Mouse (Mus musculus) stomach, embryonic 14.5 days (tissue): ENCODE data around the gene Atg9b. TPM values are rescaled to one million over a fixed set of nuclear protein-coding genes. Genes with fewer than 3 reads are reported as not detected.

Source experiments
- ATAC-seq: fragments of 200-750 bp; cut with Nextera tagmentation; 2 replicates; pipeline ENCODE4 v1.8.0; 2017; ENCODE audit warnings: low read depth, moderate TSS enrichment; ENCODE audit not compliant: insufficient number of reproducible peaks, insufficient read depth, low FRiP score
- H3K27ac ChIP-seq: fragments of 300-500 bp; sonication (generic); 2 replicates; pipeline ENCODE4 v1.5.1; 2014; ENCODE audit warnings: mild to moderate bottlenecking, low read length, moderate library complexity, mixed read lengths
- H3K27me3 ChIP-seq: fragments of 300-500 bp; sonication (generic); 2 replicates; pipeline ENCODE4 v1.6.1; 2014; ENCODE audit warnings: low read length, control low read depth, mixed read lengths; ENCODE audit not compliant: control insufficient read depth, insufficient read depth
- H3K36me3 ChIP-seq: fragments of 300-500 bp; sonication (generic); 2 replicates; pipeline ENCODE4 v1.6.1; 2014; ENCODE audit warnings: mild to moderate bottlenecking, control low read depth, low read length, moderate library complexity, mixed read lengths; ENCODE audit not compliant: control insufficient read depth, insufficient read depth
- H3K4me1 ChIP-seq: fragments of 300-500 bp; sonication (generic); 2 replicates; pipeline ENCODE4 v1.6.1; 2014; ENCODE audit warnings: low read length, control low read depth, mixed read lengths; ENCODE audit not compliant: control insufficient read depth, insufficient read depth
- H3K4me2 ChIP-seq: fragments of 300-500 bp; sonication (generic); replicated peaks from 2 replicates; pipeline ENCODE4 v1.6.1; 2014; ENCODE audit warnings: low read depth, low read length, control low read depth
- H3K4me3 ChIP-seq: fragments of 300-500 bp; sonication (generic); 2 replicates; pipeline ENCODE4 v1.5.1; 2014; ENCODE audit warnings: low read depth, low read length, control low read depth
- H3K9ac ChIP-seq: fragments of 300-500 bp; sonication (generic); replicated peaks from 2 replicates; pipeline ENCODE4 v1.6.1; 2014; ENCODE audit warnings: low read depth, mild to moderate bottlenecking, control low read depth, low read length, moderate library complexity, mixed read lengths
- H3K9me3 ChIP-seq: fragments of 300-500 bp; sonication (generic); 2 replicates; pipeline ENCODE4 v1.6.1; 2016; ENCODE audit warnings: low read depth, low read length, control low read depth; ENCODE audit not compliant: control insufficient read depth
- WGBS: fragments of 180-500 bp; shearing (Covaris S2); extraction: QIAGEN DNeasy Blood & Tissue Kit; methylation state at CpG from one replicate; pipeline ENCODE4 v1.1.7; 2014; 5-methylcytosine and 5-hydroxymethylcytosine counted together
- polyA plus RNA-seq: library from polyadenylated mRNA; unstranded; fragments of >200 nt; fragmentation: Nextera tagmentation; extraction: Ambion mirVana; gene quantifications from 2 replicates; pipeline ENCODE4 v1.2.1, GENCODE M21; 2014

The Atg9b gene
- polyA plus RNA-seq, 1 experiment from 2014 or later = 0.68 TPM

- Histone ChIP-seq H3K4me1 (peaks cover 7% of the 10 kb centered on the region), H3K9ac (no peak overlapping the region), H3K9me3 (no peaks in the 10 kb centered on the region), H3K4me2 (no peak overlapping the region), H3K27ac (no peak overlapping the region), H3K4me3 (no peak overlapping the region), H3K27me3 (no peaks in the 10 kb centered on the region), H3K36me3 (no peaks in the 10 kb centered on the region)
- ATAC-seq = no peak
- 60% methylated on average over 6 of the region's 7 CpGs for WGBS
Measured at GRCm38 (mm10) chr5:24389011-24389657, 2.8 kb downstream of the Atg9b start.

- Histone ChIP-seq H3K9me3 (no peaks in the 10 kb centered on the region), H3K36me3 (no peaks in the 10 kb centered on the region), H3K4me1 (peaks cover 7% of the 10 kb centered on the region), H3K4me3 (peak overlapping the region; percentile 45), H3K9ac (peak overlapping the region; percentile 29; the same call in 1 of the 2 replicates), H3K27ac (no peak overlapping the region), H3K4me2 (peak overlapping the region; percentile 95), H3K27me3 (no peaks in the 10 kb centered on the region)
- 29% methylated on average over 26 of the region's 26 CpGs for WGBS
- ATAC-seq = no peak; the same call in 1 of the 2 replicates
Measured at GRCm38 (mm10) chr5:24388246-24388915, 3.6 kb downstream of the Atg9b start.

- Histone ChIP-seq H3K27me3 (no peaks in the 10 kb centered on the region), H3K4me1 (peaks cover 7% of the 10 kb centered on the region), H3K27ac (no peak overlapping the region), H3K9ac (peak overlapping the region; percentile 29; the same call in 1 of the 2 replicates), H3K4me3 (peak overlapping the region; percentile 45), H3K9me3 (no peaks in the 10 kb centered on the region), H3K36me3 (no peaks in the 10 kb centered on the region), H3K4me2 (peak overlapping the region; percentile 95)
- peak; percentile 31; the same call in 1 of the 2 replicates for ATAC-seq
- WGBS = 1% methylated on average over 68 of the region's 73 CpGs
Measured at GRCm38 (mm10) chr5:24387264-24388241, 4.4 kb downstream of the Atg9b start.

- no peaks in the 10 kb centered on the region for H3K27me3 ChIP-seq
Measured at GRCm38 (mm10) chr5:24385887-24386550, 5.9 kb downstream of the Atg9b start.

GRCm38 (mm10) chr5:24385374-24385773 lies 6.6 kb downstream of the Atg9b start:
- Histone ChIP-seq H3K27me3 (no peaks in the 10 kb centered on the region), H3K36me3 (no peaks in the 10 kb centered on the region), H3K4me2 (no peak overlapping the region), H3K9me3 (no peaks in the 10 kb centered on the region), H3K9ac (no peak overlapping the region), H3K4me1 (peaks cover 7% of the 10 kb centered on the region), H3K4me3 (no peak overlapping the region), H3K27ac (no peak overlapping the region)
- 91% methylated on average over 5 of the region's 5 CpGs for WGBS
- ATAC-seq = no peak

More at GRCm38 (mm10) chr5:24385887-24386550, 5.9 kb downstream of the Atg9b start:
- Histone ChIP-seq H3K4me1 (peaks cover 7% of the 10 kb centered on the region), H3K9me3 (no peaks in the 10 kb centered on the region), H3K4me3 (no peak overlapping the region), H3K9ac (no peak overlapping the region), H3K27ac (no peak overlapping the region), H3K36me3 (no peaks in the 10 kb centered on the region), H3K4me2 (no peak overlapping the region)
- ATAC-seq = no peak
- 81% methylated on average over 10 of the region's 10 CpGs for WGBS

GRCm38 (mm10) chr5:24384407-24384806 lies 7.5 kb downstream of the Atg9b start:
- no peak for ATAC-seq
- Histone ChIP-seq H3K4me3 (no peak overlapping the region), H3K9ac (no peak overlapping the region), H3K4me1 (peaks cover 7% of the 10 kb centered on the region), H3K27ac (no peak overlapping the region), H3K9me3 (no peaks in the 10 kb centered on the region), H3K36me3 (no peaks in the 10 kb centered on the region), H3K27me3 (no peaks in the 10 kb centered on the region), H3K4me2 (no peak overlapping the region)
- WGBS = 69% methylated on average over 6 of the region's 6 CpGs

- ATAC-seq = peak; percentile 81
- no peak overlapping the region for H3K27ac ChIP-seq
- 2% methylated on average over 34 of the region's 34 CpGs for WGBS
Measured at GRCm38 (mm10) chr5:24383026-24383859, 8.7 kb downstream of the Atg9b start.

More at GRCm38 (mm10) chr5:24383026-24383859, 8.7 kb downstream of the Atg9b start:
- Histone ChIP-seq H3K9ac (no peak overlapping the region; the same call in 1 of the 2 replicates), H3K4me1 (peaks cover 7% of the 10 kb centered on the region), H3K36me3 (no peaks in the 10 kb centered on the region), H3K27me3 (no peaks in the 10 kb centered on the region), H3K4me3 (peak overlapping the region; percentile 37), H3K9me3 (no peaks in the 10 kb centered on the region), H3K4me2 (peak overlapping the region; percentile 68)
